Mouse (Mus musculus) adrenal gland, postnatal 36 days (tissue): Measurements from ENCODE around the gene Gm8165. TPM values are rescaled to one million over a fixed set of nuclear protein-coding genes. Genes with fewer than 3 reads are reported as not detected.
"Not testable (repeated sequence)": the region's sequence is repeated elsewhere in the genome, so short reads cannot be mapped to it uniquely, and the experiment has no call there.

ENCODE experiments used
- DNase-seq, 2 experiments: peaks; one replicate each; pipeline ENCODE4 v3.0.0; 2021; ENCODE audit warnings: mixed read lengths in 1 of 2
- long read RNA-seq, 2 experiments: library from polyadenylated mRNA; stranded (forward); transcript quantifications; one replicate each; pipeline ENCODE4 v2.0.0; 2021; ENCODE audit warnings: borderline sequencing depth in 2 of 2
- total RNA-seq, 2 experiments: library from RNA; stranded (reverse); gene quantifications; 2 replicates each; pipeline ENCODE4 v1.2.3; 2021

Gene Gm8165
- total RNA-seq = not detected
- long read RNA-seq, experiment 1 = 0 reads
- long read RNA-seq, experiment 2 = 0 reads

- not testable (repeated sequence) for DNase-seq
Observed at GRCm38 (mm10) chr14:43677099-43677498, at the start of gene Gm8165. Gm8165 (minus strand) TSS chr14:43677199.

- DNase-seq = not testable (repeated sequence)
Observed at GRCm38 (mm10) chr14:43697621-43698020, 20.6 kb upstream of the Gm8165 start, which contains the start of gene Gm7324. Gm7324 (plus strand) TSS chr14:43697828.

Other genes with a start within 250 kb of the Gm8165 start
- not detected for gene Gm5799, start 133.6 kb downstream of the Gm8165 start, total RNA-seq
- not detected for gene Gm17654, start 98.1 kb downstream of the Gm8165 start, total RNA-seq
- not detected for gene Gm10375, start 69.2 kb downstream of the Gm8165 start, total RNA-seq
- gene Gm7324, start 20.6 kb upstream of the Gm8165 start, total RNA-seq = 1 to 10 TPM in 1 of 2 experiments, under 1 TPM in 1; 0.83 to 1.5 TPM
- gene Gm16506, start 50.3 kb upstream of the Gm8165 start, total RNA-seq = not detected
- not detected for gene Gm6526, start 70.7 kb upstream of the Gm8165 start, total RNA-seq
- gene Gm8180, start 107.5 kb upstream of the Gm8165 start, total RNA-seq = not detected
- not detected for gene Ear1, start 198.3 kb upstream of the Gm8165 start, total RNA-seq
- gene Ear10, start 246.4 kb upstream of the Gm8165 start, total RNA-seq = not detected
- 1 to 10 TPM in 1 of 2 experiments, under 1 TPM in 1; 0.43 to 6.2 TPM for gene Gm8113, start 248.2 kb upstream of the Gm8165 start, total RNA-seq